Mouse (Mus musculus) cerebellum, postnatal 4 days (tissue): ENCODE data around the gene Rgs9.
A peak's percentile ranks its signal among the peaks of the same experiment; 100 is the strongest.
"Not testable (repeated sequence)": the region's sequence is repeated elsewhere in the genome, so short reads cannot be mapped to it uniquely, and the experiment has no call there.

Source experiments
- DNase-seq, 2 experiments: peaks; one replicate each; pipeline ENCODE4 v3.0.0; 2022; ENCODE audit warnings: low spot score in 2 of 2, mixed read lengths in 1 of 2

Rgs9 gene

GRCm38 (mm10) chr11:109305680-109306079 is 7.8 kb upstream of the Rgs9 start:
- no peak for DNase-seq

GRCm38 (mm10) chr11:109302338-109302737 is 4.4 kb upstream of the Rgs9 start:
- DNase-seq: peak in 1 of 2 experiments; percentile 38

DNA sequence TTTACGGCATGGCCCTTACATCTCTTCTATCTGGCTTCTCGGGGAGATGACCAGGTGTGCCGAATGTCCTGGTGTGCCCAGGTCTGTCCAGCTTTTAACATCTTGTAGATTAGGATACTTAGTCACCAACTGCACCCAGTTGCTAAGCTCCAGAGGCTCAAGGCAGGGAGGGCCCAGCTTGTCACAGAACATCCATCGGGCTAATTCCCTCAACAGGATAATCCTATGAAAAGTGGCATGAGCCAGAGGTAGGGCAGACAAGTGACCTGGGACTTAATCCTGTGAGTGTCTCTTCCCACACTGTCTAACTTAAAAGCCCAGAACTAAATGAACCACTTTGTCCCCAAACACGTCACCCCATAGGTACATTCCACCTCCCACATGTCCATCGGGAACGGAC is 898 bp downstream of the Rgs9 start:
- DNase-seq: no peak

DNA sequence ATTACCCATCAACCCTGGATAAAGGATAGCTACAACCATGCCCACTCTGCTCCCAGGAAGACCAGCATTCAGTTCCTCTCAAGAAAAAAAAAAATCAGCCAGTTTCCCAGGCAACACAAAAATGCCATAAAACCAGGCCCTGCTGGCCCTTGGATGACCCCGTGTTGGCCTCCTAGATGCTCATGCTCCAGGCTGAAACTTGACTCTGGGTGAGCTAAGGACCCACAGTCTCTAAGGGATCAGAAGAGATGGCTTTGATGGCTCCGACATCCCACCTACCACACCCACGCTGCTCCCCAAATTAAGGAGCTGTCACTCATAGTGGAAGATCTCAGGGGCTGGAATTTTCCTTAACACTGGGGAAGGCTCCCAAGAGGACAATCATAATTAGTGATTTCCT is 5.9 kb downstream of the Rgs9 start:
- no peak for DNase-seq

DNA sequence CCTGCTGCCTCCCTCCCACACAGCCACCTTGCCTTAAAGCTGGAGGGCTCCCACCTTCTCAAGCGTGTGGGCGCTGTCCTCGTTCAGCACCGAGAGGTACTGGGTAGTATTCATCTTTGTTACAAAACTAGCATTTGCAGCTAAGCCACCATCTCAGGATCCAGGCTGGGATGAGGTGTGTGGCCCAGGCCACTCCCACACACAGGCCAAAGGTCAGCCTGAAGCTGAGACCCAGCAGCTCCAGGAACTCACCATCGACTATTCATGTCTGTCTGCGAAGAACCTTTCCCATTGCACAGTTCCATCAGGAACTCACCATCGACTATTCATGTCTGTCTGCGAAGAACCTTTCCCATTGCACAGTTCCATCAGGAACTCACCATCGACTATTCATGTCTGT is 8.6 kb downstream of the Rgs9 start:
- not testable (repeated sequence) for DNase-seq

DNA sequence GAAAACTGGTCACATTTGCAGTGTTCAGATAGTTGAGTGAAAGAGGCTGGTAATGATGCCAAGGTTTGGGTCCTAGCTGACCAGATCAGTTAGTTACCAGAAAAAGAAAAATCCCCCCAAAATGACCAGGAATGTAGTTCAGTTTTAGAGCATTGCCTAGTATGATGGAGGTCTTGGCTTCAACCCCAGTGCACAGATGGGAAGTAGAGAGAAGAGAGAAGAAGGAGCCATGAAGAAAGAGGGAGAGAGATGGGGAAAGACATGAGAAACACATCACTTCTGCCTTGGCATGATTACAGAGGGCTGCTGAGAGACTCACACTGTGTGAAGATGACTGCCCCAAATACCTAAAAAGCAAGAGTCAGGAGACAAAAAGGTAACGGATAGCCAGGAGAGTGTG is 13.1 kb downstream of the Rgs9 start:
- no peak for DNase-seq

DNA sequence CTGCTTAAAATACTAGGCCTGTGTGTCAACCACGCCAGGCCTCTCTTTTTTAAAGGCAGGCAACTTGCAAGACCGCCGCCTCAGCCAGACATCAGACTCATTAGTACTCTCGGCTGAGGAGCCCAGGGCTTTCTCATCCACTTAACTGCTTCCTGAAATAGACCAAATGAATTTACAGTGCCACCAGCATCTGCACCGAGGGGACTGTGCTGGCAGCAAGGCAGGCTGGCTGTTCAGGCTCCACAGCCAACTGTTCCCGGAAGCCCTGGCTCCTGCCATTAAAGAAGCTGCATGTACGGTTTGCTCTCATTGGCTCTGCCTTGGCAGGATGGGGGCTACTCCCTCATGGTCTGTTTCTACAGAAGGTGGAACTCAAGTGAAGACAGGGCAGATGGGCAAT is 19.7 kb downstream of the Rgs9 start:
- DNase-seq: no peak

DNA sequence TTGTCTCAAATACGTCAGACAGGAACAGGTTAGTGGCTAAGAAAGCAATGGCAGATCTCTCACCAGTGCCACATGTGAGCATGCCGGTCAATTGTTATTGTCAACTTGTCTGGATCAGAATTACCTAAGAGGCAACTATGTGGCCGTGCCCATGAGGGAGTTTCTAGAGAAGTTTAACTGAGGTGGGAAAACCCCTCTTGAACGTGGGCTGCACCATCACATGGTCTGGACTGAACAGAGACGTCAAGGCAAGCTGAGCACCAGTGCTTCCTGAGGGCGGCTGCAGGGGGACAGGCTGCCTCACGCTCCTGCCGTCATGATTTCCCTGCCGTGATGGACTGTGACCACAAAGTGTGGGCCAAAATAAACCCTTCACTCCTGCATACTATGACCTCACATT is 26.5 kb downstream of the Rgs9 start:
- no peak for DNase-seq

DNA sequence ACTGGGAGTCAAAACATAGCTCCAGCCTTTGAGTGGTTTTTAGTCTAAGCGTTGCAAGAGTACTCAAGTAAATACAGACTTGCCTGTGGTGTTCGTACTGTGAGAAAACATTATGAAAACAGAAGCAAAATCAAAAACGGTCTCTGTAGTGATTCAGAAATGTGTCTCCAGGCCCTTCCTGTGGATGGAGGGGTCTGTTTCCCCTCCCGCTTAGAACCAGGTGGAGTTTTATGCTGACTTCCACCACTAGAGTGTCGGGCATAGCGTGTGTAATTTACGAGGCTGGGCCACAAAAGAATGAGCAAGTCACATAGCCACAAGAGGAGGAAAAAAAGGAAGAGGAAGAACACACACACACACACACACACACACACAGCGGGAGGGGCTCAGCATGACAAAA is 27.6 kb downstream of the Rgs9 start:
- no peak for DNase-seq

GRCm38 (mm10) chr11:109269662-109270341 is 28.1 kb downstream of the Rgs9 start:
- DNase-seq: no peak

DNA sequence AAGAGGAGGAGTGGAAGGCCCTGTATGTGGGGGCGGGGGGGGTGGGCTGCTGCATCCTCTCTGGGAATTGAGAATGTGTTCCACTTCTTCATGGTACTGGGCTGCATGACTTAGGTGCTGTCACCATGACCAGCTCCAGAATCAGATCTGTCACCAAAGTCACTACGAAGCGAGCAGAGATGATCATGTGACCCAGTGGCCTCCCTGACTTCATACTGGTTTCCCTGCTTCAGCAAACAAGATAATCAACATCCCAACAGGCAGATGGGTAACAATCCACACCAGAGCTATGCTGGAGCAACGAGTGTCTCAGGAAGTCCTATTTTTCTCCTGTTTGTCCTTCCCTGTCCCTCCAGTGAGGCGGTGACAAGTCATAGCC is 28.7 kb downstream of the Rgs9 start:
- DNase-seq: no peak

DNA sequence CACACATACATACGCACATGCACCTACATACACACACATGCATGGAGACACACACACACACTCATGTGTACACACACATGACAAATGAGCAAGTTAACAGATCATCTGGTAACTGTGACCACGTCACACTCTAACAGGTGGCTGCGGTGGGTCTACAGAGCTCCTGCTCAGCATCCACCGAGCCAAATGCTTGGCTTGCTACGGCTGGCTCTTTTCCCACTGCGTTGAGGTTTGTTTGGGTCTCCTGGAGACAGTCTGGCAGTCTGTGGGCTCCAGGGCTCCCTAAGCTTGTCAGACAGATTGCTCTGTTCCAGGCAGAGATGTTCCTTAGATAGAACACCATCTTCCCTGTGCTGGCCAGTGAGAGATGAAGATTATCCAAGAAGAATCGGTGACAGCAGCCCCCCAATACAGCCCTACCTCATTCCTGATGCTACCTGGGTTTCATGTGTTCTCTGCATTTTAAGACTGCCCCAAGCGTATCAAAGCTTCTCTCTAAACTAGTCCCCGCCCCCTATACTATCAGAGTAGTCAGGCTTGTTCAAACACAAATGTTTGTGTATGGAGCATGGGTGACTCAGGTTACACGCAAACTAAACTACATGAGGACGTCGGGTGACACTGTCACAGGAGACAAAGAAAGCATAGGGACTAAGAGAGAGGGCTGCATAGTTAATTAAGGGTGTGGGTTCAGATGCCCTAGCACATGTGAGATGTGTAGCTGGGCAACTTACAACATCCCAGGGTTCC is 31.6 kb downstream of the Rgs9 start:
- DNase-seq: peak in 1 of 2 experiments; percentile 38

GRCm38 (mm10) chr11:109264159-109264768 is 33.7 kb downstream of the Rgs9 start:
- DNase-seq: no peak

DNA sequence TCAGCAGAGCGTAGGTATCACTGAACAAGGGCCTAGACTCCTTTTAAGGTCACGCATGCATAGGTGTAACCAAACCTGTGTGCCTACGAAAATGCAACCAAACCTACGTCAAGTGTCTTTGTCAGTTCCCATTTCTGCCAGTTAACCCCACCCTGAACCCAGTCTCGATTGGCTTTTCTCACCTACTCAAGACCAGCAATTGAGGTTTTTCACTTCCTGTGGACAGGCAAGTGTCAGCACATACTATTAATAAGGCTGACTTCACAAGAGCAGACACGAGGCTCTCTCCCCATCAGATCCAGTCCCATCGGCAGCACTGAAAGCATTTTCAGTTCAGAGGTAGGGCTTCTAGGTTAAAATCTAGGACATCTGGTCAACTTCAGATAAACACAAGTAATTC is 37.4 kb downstream of the Rgs9 start:
- no peak for DNase-seq

- no peak for DNase-seq
Observed at GRCm38 (mm10) chr11:109258941-109259910, 38.7 kb downstream of the Rgs9 start.

- DNase-seq: no peak
Observed at GRCm38 (mm10) chr11:109257824-109258223, 40.1 kb downstream of the Rgs9 start.

DNA sequence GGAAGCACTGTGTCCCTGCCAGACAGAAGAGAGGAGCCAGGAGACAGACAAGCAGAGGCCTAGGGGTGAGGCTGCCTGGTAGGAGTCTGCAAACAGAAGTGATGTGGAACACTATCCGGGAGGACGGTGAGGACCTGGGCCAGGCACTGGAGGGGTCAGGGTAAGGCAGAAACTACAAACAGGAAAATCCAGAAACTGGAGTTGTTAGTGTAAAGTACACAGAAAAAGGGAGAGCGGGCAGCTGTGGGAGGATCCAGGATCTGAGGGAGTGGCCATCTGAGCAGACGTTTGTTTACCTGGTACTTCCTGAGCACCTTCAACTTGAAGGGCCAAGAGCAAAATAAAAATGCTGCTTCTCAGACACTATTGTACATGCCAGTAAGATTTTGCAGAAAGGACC is 42.9 kb downstream of the Rgs9 start:
- DNase-seq: no peak

DNA sequence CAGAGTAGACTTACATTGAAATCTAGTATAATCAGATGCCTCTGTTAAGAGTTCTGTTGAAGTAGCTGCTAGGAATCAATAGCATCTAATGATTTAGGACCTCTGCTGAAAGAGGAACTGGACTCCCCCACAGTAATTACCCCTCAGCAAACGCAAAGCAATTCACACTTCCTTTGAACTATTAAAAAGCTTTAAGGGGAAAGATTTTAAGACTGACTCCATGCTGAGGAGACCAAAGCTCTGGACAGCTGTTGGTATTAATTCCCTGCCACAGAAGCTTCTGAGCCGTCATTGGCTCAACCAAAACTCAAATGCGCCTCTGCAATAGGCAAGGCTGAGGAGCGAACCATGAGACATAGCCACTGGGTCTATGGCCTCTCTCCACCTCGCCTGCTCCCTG is 45.4 kb downstream of the Rgs9 start:
- no peak for DNase-seq

- no peak for DNase-seq
Observed at GRCm38 (mm10) chr11:109250566-109250965, 47.4 kb downstream of the Rgs9 start.

DNA sequence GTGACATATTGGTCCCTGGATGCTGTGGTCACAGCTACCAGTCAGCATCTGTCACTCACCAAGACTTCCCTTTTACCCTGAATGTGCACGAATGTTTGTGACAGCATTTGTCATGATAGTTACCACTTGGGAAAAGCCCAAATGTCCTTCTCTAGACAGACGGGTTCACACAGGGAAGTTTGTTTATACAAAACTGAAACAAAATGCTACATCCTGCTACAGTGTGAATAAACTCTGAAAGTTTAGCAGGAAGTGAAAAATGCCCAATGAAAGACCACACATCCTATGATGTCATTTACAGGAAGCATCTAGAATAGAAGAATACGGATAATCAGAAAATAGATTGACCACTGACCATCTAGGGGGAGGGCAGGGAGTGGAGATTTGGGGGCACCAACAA is 51.0 kb downstream of the Rgs9 start:
- no peak for DNase-seq

DNA sequence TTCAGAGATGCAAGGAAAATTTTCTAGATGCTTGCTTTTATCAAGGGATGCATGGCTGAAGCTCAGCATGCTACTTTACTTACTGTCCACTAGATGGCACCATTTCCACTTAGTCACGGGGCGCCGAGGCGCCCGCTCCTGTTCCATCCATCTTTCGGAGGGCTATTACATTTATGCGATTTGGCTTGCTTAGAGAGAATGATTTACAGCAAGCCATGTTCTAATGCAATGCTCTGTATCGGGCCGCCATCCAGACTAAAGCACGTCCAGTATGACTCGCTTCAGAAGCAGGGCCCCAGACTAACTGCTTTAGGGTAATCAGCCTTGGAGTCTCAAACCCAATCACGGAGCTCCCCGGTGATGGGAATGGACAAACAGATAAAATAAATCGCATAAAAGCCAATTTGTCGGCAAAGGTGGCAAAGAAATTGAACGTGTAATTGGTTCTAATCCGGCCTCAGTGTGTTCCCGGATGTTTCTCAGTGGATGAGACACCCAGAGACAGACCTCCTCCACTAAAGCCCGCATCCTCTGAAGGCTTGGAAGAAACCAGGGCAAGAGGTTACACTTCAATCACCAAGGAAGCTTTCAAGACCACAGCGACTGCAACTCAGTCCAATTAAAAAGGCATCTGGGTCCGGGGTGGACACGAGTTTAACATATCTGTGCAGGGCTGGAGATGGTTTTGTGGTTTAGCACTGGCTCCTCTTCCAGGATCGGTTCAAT is 53.1 kb downstream of the Rgs9 start:
- DNase-seq: peak in 1 of 2 experiments; percentile 30
